Mouse (Mus musculus) frontal cortex, postnatal 25 days (tissue): ENCODE results near the gene Kat14.
"Not testable (repeated sequence)": the region's sequence is repeated elsewhere in the genome, so short reads cannot be mapped to it uniquely, and the experiment has no call there.

Experiments used
- DNase-seq, 2 experiments: peaks; one replicate each; pipeline ENCODE4 v3.0.0; 2022; ENCODE audit warnings: low spot score in 2 of 2

Kat14 gene

DNA sequence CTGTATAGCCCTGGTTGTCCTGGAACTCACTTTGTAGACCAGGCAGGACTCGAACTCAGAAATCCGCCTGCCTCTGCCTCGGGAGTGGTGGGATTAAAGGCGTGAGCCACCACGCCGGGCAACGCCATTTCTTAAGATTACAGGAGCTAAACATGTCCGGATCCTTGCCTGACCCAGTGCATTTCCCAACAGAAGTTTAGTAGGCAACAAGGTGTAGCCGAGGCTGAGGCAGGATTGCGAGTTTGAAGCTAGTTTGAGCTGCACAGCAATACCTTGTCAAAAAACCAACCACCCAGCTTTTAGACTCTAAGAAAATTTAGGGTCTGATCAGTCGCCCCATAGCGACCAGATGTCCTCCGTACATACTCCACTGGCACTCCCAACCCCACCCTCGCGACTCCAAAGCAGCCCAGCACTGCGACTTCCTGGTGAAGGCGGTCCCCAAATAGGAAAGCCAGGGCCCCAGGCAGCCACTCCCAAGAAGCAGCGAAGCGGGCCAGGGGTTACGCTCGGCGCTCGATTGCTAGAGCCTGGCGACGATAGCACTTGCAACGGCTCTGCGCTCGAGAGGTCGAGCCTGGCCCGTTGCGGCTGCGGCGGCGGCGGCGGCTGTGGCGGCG lies at the start of gene Kat14, which contains the start of gene Pet117:
TSS of gene Kat14 (plus strand) at position 584 of the 620 bp plus-strand sequence.
TSS of gene Pet117 (plus strand) at position 597 of the 620 bp plus-strand sequence.
- peak; percentile 89 to 90 for DNase-seq

GRCm38 (mm10) chr2:144324218-144324617 lies 44.6 kb upstream of the Kat14 start:
- DNase-seq: no peak

GRCm38 (mm10) chr2:144329451-144329850 lies 39.3 kb upstream of the Kat14 start:
- no peak for DNase-seq

- no peak for DNase-seq
Observed at GRCm38 (mm10) chr2:144329937-144330336, 38.8 kb upstream of the Kat14 start.

- DNase-seq: no peak
Observed at GRCm38 (mm10) chr2:144330352-144330959, 38.3 kb upstream of the Kat14 start.

DNA sequence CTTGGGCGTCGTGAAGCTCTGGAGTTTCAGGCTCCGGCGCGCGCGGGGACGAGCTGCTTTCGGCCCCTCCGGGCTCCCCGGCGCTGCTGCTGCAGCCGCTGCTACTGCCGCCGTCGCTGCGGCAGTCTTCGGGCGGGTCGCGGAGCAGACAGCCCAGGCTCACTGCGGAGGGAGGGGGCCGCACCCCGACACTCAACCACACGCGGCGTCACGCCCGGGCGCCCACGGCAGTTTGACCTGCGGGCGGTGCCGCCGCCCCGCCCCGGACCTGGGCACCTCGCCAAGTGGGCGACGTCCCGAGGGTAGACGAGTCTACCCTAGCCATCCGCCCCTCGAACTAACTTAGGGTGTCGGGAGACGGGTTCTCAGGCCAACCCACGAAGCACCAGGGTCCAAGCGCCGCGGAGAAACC lies 37.8 kb upstream of the Kat14 start:
- DNase-seq: peak in 1 of 2 experiments; percentile 9

- DNase-seq: no peak
Observed at GRCm38 (mm10) chr2:144331401-144332302, 37.1 kb upstream of the Kat14 start, which contains the start of gene Ovol2. Gene Ovol2, minus strand, starts transcription at chr2:144332146.

DNA sequence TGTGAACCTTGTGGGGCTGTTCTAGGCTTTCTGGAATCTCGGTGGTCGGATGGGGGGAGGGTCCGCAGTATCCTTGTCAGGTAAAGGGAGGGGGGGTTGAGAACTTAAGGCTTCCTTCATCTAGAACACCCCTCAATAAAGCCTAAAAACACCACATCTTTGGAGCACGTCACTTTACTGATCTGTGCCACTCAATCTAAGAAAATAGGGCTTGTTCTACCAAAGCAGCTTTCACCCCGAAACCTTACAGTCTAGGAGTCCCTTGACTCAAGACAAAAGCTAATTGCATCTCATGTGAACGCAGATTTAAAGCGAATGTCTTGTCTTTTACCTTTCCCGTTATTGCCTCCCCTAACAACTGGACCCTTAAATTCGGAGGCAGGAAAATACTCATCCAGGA lies 36.3 kb upstream of the Kat14 start:
- DNase-seq: no peak

DNA sequence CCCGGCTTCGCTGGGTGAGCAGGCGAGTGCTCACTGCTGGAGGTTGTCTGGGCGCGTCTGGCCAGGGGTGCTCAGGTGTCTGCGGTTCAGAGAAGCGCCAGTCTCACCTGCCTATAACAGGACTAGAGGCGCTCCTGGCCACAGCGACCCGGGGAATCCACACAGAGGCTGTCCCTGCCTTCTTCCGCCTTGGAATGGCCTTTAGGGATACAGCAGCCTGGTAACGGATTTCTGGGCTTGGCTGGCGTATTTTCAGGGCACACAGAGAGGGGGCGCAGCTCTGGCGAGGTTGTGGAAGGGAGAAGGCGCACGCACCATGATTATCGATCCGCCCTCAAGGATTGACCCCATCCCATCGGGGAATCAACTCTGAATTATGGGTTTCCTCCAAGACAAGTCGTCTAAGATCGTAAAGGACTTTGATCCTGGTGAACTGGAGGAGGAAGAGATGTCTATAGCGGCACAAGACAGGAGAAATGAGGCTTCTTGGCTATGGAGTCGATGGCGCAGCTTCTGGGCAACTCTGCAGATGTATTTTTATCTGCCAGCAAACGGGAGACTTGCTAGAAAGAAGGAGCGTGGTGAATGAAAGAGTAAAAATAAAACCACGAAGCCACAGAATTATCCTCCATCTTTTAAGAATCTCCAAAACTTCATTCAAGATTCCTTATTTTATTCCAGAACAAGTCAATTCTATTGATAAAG lies 35.5 kb upstream of the Kat14 start:
- peak in 1 of 2 experiments; percentile 44 for DNase-seq

GRCm38 (mm10) chr2:144337230-144337629 lies 31.6 kb upstream of the Kat14 start:
- DNase-seq: no peak

DNA sequence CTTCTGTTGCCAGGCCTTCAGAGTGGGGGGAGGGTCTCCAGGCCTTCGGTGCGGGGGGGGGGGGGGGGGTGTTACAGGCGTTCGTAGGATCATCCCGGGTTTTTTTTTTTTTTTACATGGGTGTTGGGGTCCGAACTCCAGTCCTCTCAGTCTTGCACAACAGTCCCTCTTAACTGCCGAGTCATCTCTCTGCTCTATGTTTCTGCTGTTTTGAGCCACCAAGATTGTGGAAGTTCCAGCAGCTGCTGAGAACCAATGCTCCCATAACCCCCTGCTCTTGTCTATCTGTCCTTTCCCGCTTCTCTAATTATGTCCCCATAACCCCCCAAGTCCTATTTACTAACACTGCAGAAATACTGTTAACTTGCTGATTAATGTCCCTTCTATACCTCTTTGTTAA lies 31.1 kb upstream of the Kat14 start:
- no peak for DNase-seq

DNA sequence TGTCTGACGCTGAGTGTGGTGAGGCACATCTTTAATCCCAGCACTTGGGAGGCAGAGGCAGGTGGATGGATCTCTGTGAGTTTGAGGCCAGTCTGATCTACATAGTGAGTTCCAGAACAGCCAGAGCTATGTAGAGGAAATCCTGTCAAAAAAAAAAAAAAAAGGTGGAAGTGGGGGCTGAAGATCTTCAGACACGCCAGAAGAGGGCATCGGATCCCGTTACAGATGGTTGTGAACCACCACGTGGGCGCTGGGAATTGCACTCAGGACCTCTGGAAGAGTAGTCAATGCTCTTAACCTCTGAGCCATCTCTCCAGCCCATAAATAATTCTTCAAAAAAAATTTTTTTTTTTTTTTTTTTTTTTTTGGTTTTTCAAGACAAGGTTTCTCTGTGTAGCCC lies 30.6 kb upstream of the Kat14 start:
- DNase-seq: not testable (repeated sequence)

GRCm38 (mm10) chr2:144343158-144343557 lies 25.6 kb upstream of the Kat14 start:
- no peak for DNase-seq

DNA sequence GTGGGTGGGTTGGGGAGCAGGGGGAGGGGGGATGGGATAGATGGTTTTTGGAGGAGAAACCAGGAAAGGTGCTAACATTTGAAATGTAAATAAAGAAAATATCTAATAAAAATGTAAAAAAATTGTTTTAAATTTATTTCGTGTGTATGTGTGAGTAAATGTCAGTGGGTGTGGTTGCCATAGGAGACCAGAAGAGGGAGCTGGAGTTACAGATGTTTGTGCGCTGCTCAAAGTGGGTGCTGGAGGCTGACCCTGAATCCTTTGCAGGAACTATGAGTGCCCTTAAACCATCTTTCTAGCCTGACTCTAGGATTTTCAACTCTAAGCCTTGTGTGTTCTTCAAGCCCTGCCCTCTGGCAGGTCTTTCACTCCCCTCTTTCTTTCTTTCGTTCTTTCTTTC lies 20.3 kb upstream of the Kat14 start:
- DNase-seq: no peak

GRCm38 (mm10) chr2:144352843-144353242 lies 15.9 kb upstream of the Kat14 start:
- no peak for DNase-seq

DNA sequence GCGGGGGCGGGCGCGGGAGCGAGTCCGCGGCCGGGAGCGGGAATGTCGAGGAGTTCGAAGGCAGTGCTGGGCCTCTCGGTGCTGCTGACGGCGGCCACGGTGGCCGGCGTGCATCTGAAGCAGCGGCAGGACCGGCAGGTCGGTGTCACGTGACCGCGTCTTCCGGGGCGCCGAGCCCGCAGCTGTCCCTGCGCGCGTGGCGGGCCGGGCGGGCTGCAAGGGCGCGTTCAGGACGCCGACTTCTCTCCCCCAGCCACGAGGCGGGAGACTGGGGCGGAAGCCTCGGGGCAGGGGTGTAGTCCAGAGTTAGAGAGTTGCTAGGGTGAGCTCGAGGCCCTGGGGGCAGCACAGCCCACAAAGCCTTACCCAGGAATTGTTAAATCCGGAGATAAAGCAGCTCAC lies 238 bp downstream of the Kat14 start:
- DNase-seq: no peak

- no peak for DNase-seq
Observed at GRCm38 (mm10) chr2:144369511-144369910, 728 bp downstream of the Kat14 start.

DNA sequence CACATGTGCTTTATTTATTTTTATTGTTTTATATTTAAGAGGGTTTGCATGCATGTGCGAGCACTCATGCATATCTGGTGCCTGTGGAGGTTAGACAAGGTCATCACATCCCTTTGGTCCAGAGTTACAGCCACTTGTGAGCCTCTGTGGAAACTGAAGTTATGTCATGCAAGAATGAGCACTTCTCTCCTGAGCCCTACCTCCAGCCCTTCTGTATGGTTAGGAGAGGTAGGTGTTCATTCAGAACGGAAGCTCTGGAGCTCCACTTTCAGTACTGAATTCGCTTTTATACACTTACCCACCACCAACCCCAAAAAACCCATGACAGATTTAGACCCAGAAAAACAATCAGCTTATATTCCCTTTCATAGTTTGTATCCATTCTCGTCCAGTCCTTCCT lies 2.8 kb downstream of the Kat14 start:
- no peak for DNase-seq

DNA sequence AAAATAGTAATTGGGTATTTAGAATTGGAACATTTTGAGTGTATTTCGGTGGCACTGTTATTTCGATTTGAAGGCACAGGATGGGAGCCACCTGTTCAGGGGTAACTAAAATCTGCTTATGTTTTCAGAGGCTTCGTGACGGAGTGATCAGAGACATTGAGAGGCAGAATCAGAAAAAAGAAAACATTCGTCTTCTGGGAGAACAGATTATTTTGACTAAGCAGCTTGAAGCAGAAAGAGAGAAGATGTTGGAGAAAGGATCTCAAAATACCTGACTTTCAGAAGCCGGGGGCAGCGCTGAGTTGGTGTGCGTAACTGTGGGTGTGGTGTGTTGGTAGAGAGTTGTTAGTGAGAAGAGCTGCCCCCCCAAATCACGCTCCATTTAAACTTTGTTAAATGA lies 4.3 kb downstream of the Kat14 start:
- no peak for DNase-seq

DNA sequence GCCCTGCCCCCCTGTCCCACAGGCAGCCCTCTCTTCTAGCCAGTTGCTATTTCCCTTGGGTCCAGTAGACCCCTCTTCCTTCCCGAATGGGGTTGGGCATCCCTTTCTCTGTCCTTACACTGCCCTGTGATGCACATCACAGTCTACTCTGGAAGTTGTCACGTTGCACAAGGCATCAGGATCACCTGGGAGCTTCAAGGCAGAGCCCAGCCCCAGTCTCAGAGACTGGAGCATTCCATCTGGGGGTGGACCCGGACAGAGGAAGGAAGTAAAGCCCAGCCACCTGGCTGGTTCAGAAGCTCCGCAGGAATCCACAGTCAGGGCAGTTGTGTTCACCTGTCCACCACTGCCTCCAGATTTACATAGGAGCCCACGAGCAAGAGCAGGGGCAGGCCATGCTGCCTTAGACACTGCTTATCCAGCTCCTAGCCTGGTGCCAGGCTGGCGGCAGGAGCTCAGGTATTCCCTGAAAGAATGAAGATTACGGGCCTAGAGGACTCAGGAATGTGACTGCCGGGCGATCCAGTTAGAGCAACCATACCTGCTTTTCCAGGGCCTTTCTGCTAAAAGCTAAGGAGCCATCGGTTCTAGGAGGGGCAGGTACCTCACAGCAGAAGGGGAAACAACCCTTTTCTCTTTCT lies 6.4 kb downstream of the Kat14 start:
- no peak for DNase-seq

DNA sequence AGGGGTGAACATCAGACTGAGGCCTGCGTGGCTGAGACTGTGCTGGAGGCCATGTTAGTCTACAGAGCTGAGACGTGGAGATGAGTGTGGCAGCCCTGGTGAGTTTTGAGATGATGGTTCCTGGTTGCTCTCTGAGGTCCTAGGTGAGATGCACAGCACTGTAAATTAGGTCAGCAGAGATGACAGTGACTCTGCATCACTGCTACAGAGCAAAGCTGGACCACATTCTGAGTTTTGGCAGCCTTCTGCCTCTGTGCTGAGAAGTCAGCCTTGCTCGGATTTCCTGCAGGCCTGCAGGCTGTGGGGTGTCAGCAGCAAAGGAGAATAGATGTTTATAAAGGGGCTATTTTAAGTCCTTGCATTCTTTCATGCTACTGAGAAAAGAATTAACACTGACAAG lies 12.5 kb downstream of the Kat14 start:
- no peak for DNase-seq
